Comparison of ENCODE assay signal across 13 mouse cellular contexts in genomic region chr3:84068831-84069709, GRCm38 (mm10). TPM values are rescaled to one million over a fixed set of nuclear protein-coding genes. Genes with fewer than 3 reads are reported as not detected.
DNase-seq lines count a peak whose midpoint lies in the region; ATAC-seq and TF ChIP-seq lines count a peak whose summit lies in the region.
"Had no signal": no experiment of that assay in that cellular context is flagged by ENCODE, and none has a peak within 500 bp of the region (broad histone marks: within the 10 kb centered on the region; RNA-seq: fewer than 3 reads in every experiment).

No protein-coding gene starts in this region.

- H3K4me1 ChIP-seq in midbrain, embryonic 11.5 days (ENCODE audit: control insufficient read depth, insufficient read depth, low read length) = no peaks in the 10 kb centered on the region
- no peaks in the 10 kb centered on the region for H3K4me1 ChIP-seq in midbrain, embryonic 13.5 days (replicated peaks)
- H3K4me1 ChIP-seq in bone marrow, adult 2 months (ENCODE audit: control insufficient read depth, insufficient read depth, low read length) = peaks cover 5% of the 10 kb centered on the region; the same call in 1 of the 2 replicates
- H3K4me1 ChIP-seq in heart, embryonic 12.5 days (replicated peaks) = no peaks in the 10 kb centered on the region
- H3K4me1 ChIP-seq in lung, postnatal 0 days (ENCODE audit: insufficient read depth, low read depth, low read length) = no peaks in the 10 kb centered on the region
- H3K4me1 ChIP-seq: limb, embryonic 13.5 days; lung, embryonic 15.5 days had no signal

- H3K9me3 ChIP-seq in midbrain, embryonic 11.5 days (ENCODE audit: control insufficient read depth, low read length) = no peaks in the 10 kb centered on the region
- H3K9me3 ChIP-seq in midbrain, embryonic 13.5 days = no peaks in the 10 kb centered on the region
- no peaks in the 10 kb centered on the region for H3K9me3 ChIP-seq in heart, embryonic 12.5 days (replicated peaks)
- no peaks in the 10 kb centered on the region for H3K9me3 ChIP-seq in lung, postnatal 0 days (ENCODE audit: low read length)
- H3K9me3 ChIP-seq: limb, embryonic 13.5 days; lung, embryonic 15.5 days had no signal

- WGBS in midbrain, embryonic 11.5 days = 83% methylated on average over 13 of the region's 13 CpGs
- whole genome bisulfite sequencing in midbrain, embryonic 13.5 days = 84% methylated on average over 13 of the region's 13 CpGs
- 18% methylated on average over 13 of the region's 13 CpGs for WGBS in bone marrow, adult 2 months
- 72% methylated on average over 13 of the region's 13 CpGs for WGBS in heart, embryonic 12.5 days
- 70% methylated on average over 13 of the region's 13 CpGs for WGBS in lung, postnatal 0 days

- no peak for TF ChIP-seq EP300 in lung, postnatal 0 days (IDR thresholded peaks at IDR 0.05)

- peak; percentile 39 for DNase-seq in midbrain, embryonic 11.5 days (ENCODE audit: low spot score, missing footprints)
- DNase-seq in monocyte, adult 2 months (ENCODE audit: low read depth in 1 of 2, low spot score in 2 of 2) = peak; percentile 13 to 41
- peak; percentile 30 for DNase-seq in thymus, postnatal 25 days
- no peak for DNase-seq in frontal cortex, postnatal 14 days (ENCODE audit: low spot score in 2 of 2)
- DNase-seq in lung, postnatal 0 days (ENCODE audit: low spot score) = no peak
- DNase-seq: kidney, postnatal 10 days; right cerebral cortex, postnatal 4 days had no signal

- H3K4me3 ChIP-seq in midbrain, embryonic 11.5 days (ENCODE audit: low read depth, low read length) = no peak overlapping the region
- H3K4me3 ChIP-seq in midbrain, embryonic 13.5 days (replicated peaks) = no peak overlapping the region
- H3K4me3 ChIP-seq in bone marrow, adult 2 months (replicated peaks; ENCODE audit: control insufficient read depth, low read depth, low read length) = no peak overlapping the region
- no peak overlapping the region for H3K4me3 ChIP-seq in heart, embryonic 12.5 days
- H3K4me3 ChIP-seq in lung, postnatal 0 days (ENCODE audit: low read depth, low read length) = no peak overlapping the region
- H3K4me3 ChIP-seq: erythroblast, embryonic 14.5 days; limb, embryonic 13.5 days; lung, embryonic 15.5 days had no signal

- no peak overlapping the region for H3K27ac ChIP-seq in midbrain, embryonic 11.5 days (ENCODE audit: low read depth, low read length)
- no peak overlapping the region for H3K27ac ChIP-seq in midbrain, embryonic 13.5 days
- peak overlapping the region; percentile 72 for H3K27ac ChIP-seq in bone marrow, adult 2 months (ENCODE audit: control insufficient read depth, insufficient read depth, low read depth, low read length, poor library complexity)
- H3K27ac ChIP-seq in heart, embryonic 12.5 days (ENCODE audit: poor library complexity, severe bottlenecking) = no peak overlapping the region
- no peak overlapping the region for H3K27ac ChIP-seq in lung, postnatal 0 days (ENCODE audit: low read length)
- H3K27ac ChIP-seq: limb, embryonic 13.5 days; lung, embryonic 15.5 days had no signal

- H3K4me2 ChIP-seq in midbrain, embryonic 11.5 days = no peak overlapping the region
- no peak overlapping the region for H3K4me2 ChIP-seq in midbrain, embryonic 13.5 days (replicated peaks)
- no peak overlapping the region for H3K4me2 ChIP-seq in heart, embryonic 12.5 days
- H3K4me2 ChIP-seq in lung, postnatal 0 days (replicated peaks; ENCODE audit: low read depth, low read length) = no peak overlapping the region
- H3K4me2 ChIP-seq: limb, embryonic 13.5 days; lung, embryonic 15.5 days had no signal

- H3K27me3 ChIP-seq in midbrain, embryonic 11.5 days (ENCODE audit: control insufficient read depth, insufficient read depth, low read length) = no peaks in the 10 kb centered on the region
- no peaks in the 10 kb centered on the region for H3K27me3 ChIP-seq in midbrain, embryonic 13.5 days
- 0 out of 2 replicates have a peak, but pooled peaks cover 2% of the 10 kb centered on the region for H3K27me3 ChIP-seq in heart, embryonic 12.5 days (replicated peaks)
- no peaks in the 10 kb centered on the region for H3K27me3 ChIP-seq in lung, postnatal 0 days (replicated peaks; ENCODE audit: insufficient read depth, low read length)
- H3K27me3 ChIP-seq: limb, embryonic 13.5 days; lung, embryonic 15.5 days had no signal

- H3K36me3 ChIP-seq in midbrain, embryonic 11.5 days (ENCODE audit: control insufficient read depth, insufficient read depth, low read length) = no peaks in the 10 kb centered on the region
- H3K36me3 ChIP-seq in midbrain, embryonic 13.5 days = no peaks in the 10 kb centered on the region
- no peaks in the 10 kb centered on the region for H3K36me3 ChIP-seq in heart, embryonic 12.5 days
- H3K36me3 ChIP-seq in lung, postnatal 0 days (ENCODE audit: insufficient read depth, low read length) = no peaks in the 10 kb centered on the region
- H3K36me3 ChIP-seq: limb, embryonic 13.5 days; lung, embryonic 15.5 days had no signal

- TF ChIP-seq CTCF in bone marrow, adult 2 months (IDR thresholded peaks at IDR 0.05; ENCODE audit: control insufficient read depth, insufficient read depth, low read length) = no peak
- TF ChIP-seq CTCF in lung, postnatal 0 days (IDR thresholded peaks at IDR 0.05) = no peak

- TF ChIP-seq POLR2A in bone marrow, adult 2 months (IDR thresholded peaks at IDR 0.05; ENCODE audit: borderline replicate concordance, control insufficient read depth, low read depth, low read length) = no peak

- no peak overlapping the region for H3K9ac ChIP-seq in midbrain, embryonic 11.5 days (ENCODE audit: low read length)
- no peak overlapping the region for H3K9ac ChIP-seq in midbrain, embryonic 13.5 days (replicated peaks)
- H3K9ac ChIP-seq in heart, embryonic 12.5 days = no peak overlapping the region
- no peak overlapping the region for H3K9ac ChIP-seq in lung, postnatal 0 days (replicated peaks; ENCODE audit: low read depth)
- H3K9ac ChIP-seq: limb, embryonic 13.5 days; lung, embryonic 15.5 days had no signal

- ATAC-seq in midbrain, embryonic 11.5 days (ENCODE audit: low FRiP score) = no peak
- no peak for ATAC-seq in midbrain, embryonic 13.5 days
- no peak for ATAC-seq in heart, embryonic 12.5 days (ENCODE audit: insufficient number of reproducible peaks, low FRiP score)
- ATAC-seq in lung, postnatal 0 days = no peak

RNA-seq across cellular contexts. Expression of gene Tmem131l, which starts 29.1 kb away (rescaled TPM):
- polyA plus RNA-seq in midbrain, embryonic 11.5 days (2014; fragmentation: Nextera tagmentation; extraction: Ambion mirVana) = 67.1 and 76.3 TPM in 2 replicates
- polyA plus RNA-seq in midbrain, embryonic 13.5 days (2015; fragmentation: Nextera tagmentation; extraction: Ambion mirVana) = 81.1 and 91.8 TPM in 2 replicates
- 332 and 484 TPM in 2 replicates for polyA plus RNA-seq in bone marrow, adult 2 months (2011; ENCODE audit: insufficient read depth, insufficient read length, low replicate concordance, missing spikeins)
- 26.9 and 27.4 TPM in 2 replicates for polyA plus RNA-seq in heart, embryonic 12.5 days (2016; fragmentation: Nextera tagmentation; extraction: Ambion mirVana)
- polyA plus RNA-seq in lung, postnatal 0 days (2015; fragmentation: Nextera tagmentation; extraction: Ambion mirVana) = 18.4 and 21.3 TPM in 2 replicates

Comparison
In these comparisons a context has a peak if more than half of its experiments do, and no peak if none do; other contexts are left out.
1. DNase-seq: peak in midbrain, embryonic 11.5 days (single experiment), monocyte, adult 2 months (2 of 2) and thymus, postnatal 25 days (single experiment); none in frontal cortex, postnatal 14 days (0 of 2) and lung, postnatal 0 days (single experiment).